Mouse (Mus musculus): ENCODE data around the gene Tiam2. TPM values are rescaled to one million over a fixed set of nuclear protein-coding genes. Genes with fewer than 3 reads are reported as not detected.

Tiam2 gene
- polyA plus RNA-seq, 1 experiment from 2014 or later = 81.3 TPM

GRCm38 (mm10) chr17:3363216-3363615 lies 36.8 kb downstream of the Tiam2 start:
- H3K36me3 ChIP-seq (ENCODE audit: control insufficient read depth, insufficient read depth, low read length) = no peaks in the 10 kb centered on the region
- no peak overlapping the region for H3K4me3 ChIP-seq (ENCODE audit: low read depth, low read length)
- peaks cover 13% of the 10 kb centered on the region; the same call in 1 of the 2 replicates for H3K4me1 ChIP-seq (ENCODE audit: control insufficient read depth, insufficient read depth, low read length)
- H3K9ac ChIP-seq (ENCODE audit: low read length) = no peak overlapping the region
- ATAC-seq (peak; percentile 65; the same call in 1 of the 2 replicates), DNase-seq (ENCODE audit: low spot score) (peak; percentile 72)
- no peak overlapping the region for H3K4me2 ChIP-seq (ENCODE audit: low read length)
- H3K27ac ChIP-seq (ENCODE audit: low read depth, low read length) = peak overlapping the region; percentile 53; the same call in 1 of the 2 replicates
- H3K27me3 ChIP-seq (replicated peaks; ENCODE audit: control insufficient read depth, insufficient read depth, low read length) = no peaks in the 10 kb centered on the region
- H3K9me3 ChIP-seq (replicated peaks; ENCODE audit: control insufficient read depth, low read length) = no peaks in the 10 kb centered on the region
- 20% methylated on average over 2 of the region's 2 CpGs for WGBS

GRCm38 (mm10) chr17:3366741-3367140 lies 40.4 kb downstream of the Tiam2 start:
- no peaks in the 10 kb centered on the region for H3K27me3 ChIP-seq (replicated peaks; ENCODE audit: control insufficient read depth, insufficient read depth, low read length)
- no peak overlapping the region for H3K4me3 ChIP-seq (ENCODE audit: low read depth, low read length)
- peaks cover 16% of the 10 kb centered on the region for H3K4me1 ChIP-seq (ENCODE audit: control insufficient read depth, insufficient read depth, low read length)
- H3K9ac ChIP-seq (ENCODE audit: low read length) = no peak overlapping the region
- DNase-seq (ENCODE audit: low spot score) (peak; percentile 64), ATAC-seq (no peak)
- no peak overlapping the region for H3K4me2 ChIP-seq (ENCODE audit: low read length)
- whole genome bisulfite sequencing = 65% methylated on average over 3 of the region's 3 CpGs
- H3K27ac ChIP-seq (ENCODE audit: low read depth, low read length) = no peak overlapping the region
- no peaks in the 10 kb centered on the region for H3K9me3 ChIP-seq (replicated peaks; ENCODE audit: control insufficient read depth, low read length)
- no peaks in the 10 kb centered on the region for H3K36me3 ChIP-seq (ENCODE audit: control insufficient read depth, insufficient read depth, low read length)

- Histone ChIP-seq H3K4me2 (ENCODE audit: low read length) (no peak overlapping the region), H3K9me3 (replicated peaks; ENCODE audit: control insufficient read depth, low read length) (no peaks in the 10 kb centered on the region), H3K27me3 (replicated peaks; ENCODE audit: control insufficient read depth, insufficient read depth, low read length) (no peaks in the 10 kb centered on the region), H3K4me1 (ENCODE audit: control insufficient read depth, insufficient read depth, low read length) (peaks cover 13% of the 10 kb centered on the region), H3K36me3 (ENCODE audit: control insufficient read depth, insufficient read depth, low read length) (no peaks in the 10 kb centered on the region), H3K4me3 (ENCODE audit: low read depth, low read length) (no peak overlapping the region), H3K27ac (ENCODE audit: low read depth, low read length) (no peak overlapping the region), H3K9ac (ENCODE audit: low read length) (no peak overlapping the region)
- 81% methylated on average over 1 of the region's 1 CpGs for WGBS
- ATAC-seq (no peak), DNase-seq (ENCODE audit: low spot score) (no peak)
Observed at GRCm38 (mm10) chr17:3368386-3368785, 42.0 kb downstream of the Tiam2 start.

GRCm38 (mm10) chr17:3369631-3370030 lies 43.3 kb downstream of the Tiam2 start:
- Histone ChIP-seq H3K4me1 (ENCODE audit: control insufficient read depth, insufficient read depth, low read length) (peaks cover 13% of the 10 kb centered on the region), H3K4me3 (ENCODE audit: low read depth, low read length) (no peak overlapping the region), H3K9ac (ENCODE audit: low read length) (no peak overlapping the region), H3K36me3 (ENCODE audit: control insufficient read depth, insufficient read depth, low read length) (no peaks in the 10 kb centered on the region), H3K27ac (ENCODE audit: low read depth, low read length) (0 out of 2 replicates have a peak overlapping the region, but pooled peaks have one; percentile 41), H3K4me2 (ENCODE audit: low read length) (no peak overlapping the region), H3K9me3 (replicated peaks; ENCODE audit: control insufficient read depth, low read length) (no peaks in the 10 kb centered on the region), H3K27me3 (replicated peaks; ENCODE audit: control insufficient read depth, insufficient read depth, low read length) (no peaks in the 10 kb centered on the region)
- 69% methylated on average over 4 of the region's 4 CpGs for WGBS
- DNase-seq (ENCODE audit: low spot score) (peak; percentile 42), ATAC-seq (no peak)

GRCm38 (mm10) chr17:3378606-3379005 lies 52.2 kb downstream of the Tiam2 start:
- no peaks in the 10 kb centered on the region for H3K9me3 ChIP-seq (replicated peaks; ENCODE audit: control insufficient read depth, low read length)
- H3K4me2 ChIP-seq (ENCODE audit: low read length) = no peak overlapping the region
- no peak for DNase-seq (ENCODE audit: low spot score)
- ATAC-seq = no peak
- H3K4me1 ChIP-seq (ENCODE audit: control insufficient read depth, insufficient read depth, low read length) = no peaks in the 10 kb centered on the region
- 59% methylated on average over 2 of the region's 2 CpGs for WGBS
- H3K27ac ChIP-seq (ENCODE audit: low read depth, low read length) = no peak overlapping the region
- H3K36me3 ChIP-seq (ENCODE audit: control insufficient read depth, insufficient read depth, low read length) = no peaks in the 10 kb centered on the region
- H3K9ac ChIP-seq (ENCODE audit: low read length) = no peak overlapping the region
- no peaks in the 10 kb centered on the region for H3K27me3 ChIP-seq (replicated peaks; ENCODE audit: control insufficient read depth, insufficient read depth, low read length)
- no peak overlapping the region for H3K4me3 ChIP-seq (ENCODE audit: low read depth, low read length)

- H3K27ac ChIP-seq (ENCODE audit: low read depth, low read length) = no peak overlapping the region
- H3K9me3 ChIP-seq (replicated peaks; ENCODE audit: control insufficient read depth, low read length) = no peaks in the 10 kb centered on the region
- no peak for DNase-seq (ENCODE audit: low spot score)
- no peak overlapping the region for H3K4me2 ChIP-seq (ENCODE audit: low read length)
- H3K9ac ChIP-seq (ENCODE audit: low read length) = no peak overlapping the region
- no peak for ATAC-seq
- H3K4me3 ChIP-seq (ENCODE audit: low read depth, low read length) = no peak overlapping the region
- no peaks in the 10 kb centered on the region for H3K4me1 ChIP-seq (ENCODE audit: control insufficient read depth, insufficient read depth, low read length)
- no peaks in the 10 kb centered on the region for H3K27me3 ChIP-seq (replicated peaks; ENCODE audit: control insufficient read depth, insufficient read depth, low read length)
- no peaks in the 10 kb centered on the region for H3K36me3 ChIP-seq (ENCODE audit: control insufficient read depth, insufficient read depth, low read length)
- 40% methylated on average over 9 of the region's 13 CpGs for WGBS
Observed at GRCm38 (mm10) chr17:3379753-3380588, 53.6 kb downstream of the Tiam2 start.

GRCm38 (mm10) chr17:3385391-3385790 lies 59.0 kb downstream of the Tiam2 start:
- 81% methylated on average over 1 of the region's 1 CpGs for WGBS
- Histone ChIP-seq H3K36me3 (ENCODE audit: control insufficient read depth, insufficient read depth, low read length) (no peaks in the 10 kb centered on the region), H3K4me1 (ENCODE audit: control insufficient read depth, insufficient read depth, low read length) (no peaks in the 10 kb centered on the region), H3K4me3 (ENCODE audit: low read depth, low read length) (no peak overlapping the region), H3K27me3 (replicated peaks; ENCODE audit: control insufficient read depth, insufficient read depth, low read length) (no peaks in the 10 kb centered on the region), H3K9ac (ENCODE audit: low read length) (no peak overlapping the region), H3K9me3 (replicated peaks; ENCODE audit: control insufficient read depth, low read length) (no peaks in the 10 kb centered on the region), H3K27ac (ENCODE audit: low read depth, low read length) (no peak overlapping the region), H3K4me2 (ENCODE audit: low read length) (no peak overlapping the region)
- no peak for DNase-seq (ENCODE audit: low spot score)
- no peak for ATAC-seq

- H3K4me3 ChIP-seq (ENCODE audit: low read depth, low read length) = no peak overlapping the region
- H3K9ac ChIP-seq (ENCODE audit: low read length) = no peak overlapping the region
- no peaks in the 10 kb centered on the region for H3K9me3 ChIP-seq (replicated peaks; ENCODE audit: control insufficient read depth, low read length)
- no peaks in the 10 kb centered on the region for H3K4me1 ChIP-seq (ENCODE audit: control insufficient read depth, insufficient read depth, low read length)
- no peak overlapping the region for H3K27ac ChIP-seq (ENCODE audit: low read depth, low read length)
- ATAC-seq = no peak
- WGBS = 72% methylated on average over 4 of the region's 4 CpGs
- H3K4me2 ChIP-seq (ENCODE audit: low read length) = no peak overlapping the region
- no peak for DNase-seq (ENCODE audit: low spot score)
- no peaks in the 10 kb centered on the region for H3K36me3 ChIP-seq (ENCODE audit: control insufficient read depth, insufficient read depth, low read length)
- no peaks in the 10 kb centered on the region for H3K27me3 ChIP-seq (replicated peaks; ENCODE audit: control insufficient read depth, insufficient read depth, low read length)
Observed at GRCm38 (mm10) chr17:3387819-3388218, 61.4 kb downstream of the Tiam2 start.

- Histone ChIP-seq H3K27ac (ENCODE audit: low read depth, low read length) (no peak overlapping the region), H3K9me3 (replicated peaks; ENCODE audit: control insufficient read depth, low read length) (no peaks in the 10 kb centered on the region), H3K9ac (ENCODE audit: low read length) (no peak overlapping the region), H3K27me3 (replicated peaks; ENCODE audit: control insufficient read depth, insufficient read depth, low read length) (no peaks in the 10 kb centered on the region), H3K4me3 (ENCODE audit: low read depth, low read length) (no peak overlapping the region), H3K36me3 (ENCODE audit: control insufficient read depth, insufficient read depth, low read length) (no peaks in the 10 kb centered on the region), H3K4me1 (ENCODE audit: control insufficient read depth, insufficient read depth, low read length) (peaks cover 3% of the 10 kb centered on the region; the same call in 1 of the 2 replicates), H3K4me2 (ENCODE audit: low read length) (no peak overlapping the region)
- no peak for ATAC-seq
- 87% methylated on average over 4 of the region's 4 CpGs for WGBS
- DNase-seq (ENCODE audit: low spot score) = no peak
Observed at GRCm38 (mm10) chr17:3389741-3390140, 63.4 kb downstream of the Tiam2 start.

All from forebrain, embryonic 14.5 days (tissue).